Mouse (Mus musculus): ENCODE measurements at regions not wholly inside any gene's neighbourhood (a gene's known extent, or its start where the extent isn't known, plus 50 kb on each side); places are given as distances from the start of the nearest gene placed in this dataset.

DNA sequence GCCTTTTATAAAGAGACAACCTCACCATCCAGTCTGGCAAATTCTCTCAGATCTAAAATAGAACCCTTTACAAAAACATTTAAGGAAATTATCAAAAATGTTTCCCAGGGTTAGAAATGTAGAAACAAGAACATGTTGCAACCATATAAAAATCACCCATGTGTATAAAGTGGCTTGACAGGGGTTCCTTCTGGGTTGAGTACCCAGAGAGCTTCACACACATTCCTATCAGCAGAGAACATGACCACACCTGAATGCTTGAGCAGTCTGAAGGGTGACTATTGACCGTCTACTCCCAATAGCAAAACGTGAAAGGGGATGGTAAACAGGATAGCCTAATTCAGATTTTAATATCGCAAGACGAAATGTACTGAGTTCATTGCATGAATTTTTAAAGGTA, 57.8 kb upstream of the Zfand5 start:
- DNase-seq (ENCODE audit: low spot score) (no peak), ATAC-seq (replicated peaks; ENCODE audit: low FRiP score) (no peak)
- no peak overlapping the region for H3K4me3 ChIP-seq (ENCODE audit: low read depth, low read length)
- H3K27me3 ChIP-seq (replicated peaks; ENCODE audit: control insufficient read depth, insufficient read depth, low read length), result no peaks in the 10 kb centered on the region
- H3K27ac ChIP-seq (ENCODE audit: low read depth, low read length), result no peak overlapping the region
- no peak overlapping the region for H3K4me2 ChIP-seq
- H3K9ac ChIP-seq (ENCODE audit: low read depth, low read length), result no peak overlapping the region
- no peaks in the 10 kb centered on the region for H3K36me3 ChIP-seq (ENCODE audit: control insufficient read depth, insufficient read depth, low read length)
- no peaks in the 10 kb centered on the region for H3K4me1 ChIP-seq (replicated peaks; ENCODE audit: control insufficient read depth, insufficient read depth, low read length)
- no peaks in the 10 kb centered on the region for H3K9me3 ChIP-seq (ENCODE audit: control insufficient read depth, low read length)
- WGBS, result 83% methylated on average over 4 of the region's 4 CpGs

DNA sequence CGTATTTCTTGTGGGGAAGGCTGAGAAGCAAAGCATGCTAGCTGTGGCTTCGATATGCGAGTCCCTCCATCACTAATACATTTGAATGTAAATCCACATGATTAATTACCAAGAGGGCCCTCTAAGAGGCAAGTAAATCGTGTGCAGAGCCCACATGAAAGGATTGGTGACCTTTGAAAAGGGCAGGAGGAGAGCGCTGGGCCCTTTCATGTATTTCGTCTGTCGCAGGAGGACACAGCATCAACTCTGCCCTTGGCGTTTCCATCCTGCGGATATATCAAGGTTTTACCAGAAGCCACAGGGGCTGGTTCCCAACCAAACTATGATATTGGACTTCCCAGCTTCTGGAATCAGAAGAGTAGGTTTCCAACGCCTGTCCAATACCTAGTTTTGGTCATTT, 78.6 kb upstream of the Zfand5 start:
- Histone ChIP-seq H3K27me3 (replicated peaks; ENCODE audit: control insufficient read depth, insufficient read depth, low read length) (no peaks in the 10 kb centered on the region), H3K36me3 (ENCODE audit: control insufficient read depth, insufficient read depth, low read length) (no peaks in the 10 kb centered on the region), H3K4me2 (no peak overlapping the region), H3K27ac (ENCODE audit: low read depth, low read length) (no peak overlapping the region), H3K4me3 (ENCODE audit: low read depth, low read length) (no peak overlapping the region), H3K4me1 (replicated peaks; ENCODE audit: control insufficient read depth, insufficient read depth, low read length) (no peaks in the 10 kb centered on the region), H3K9me3 (ENCODE audit: control insufficient read depth, low read length) (no peaks in the 10 kb centered on the region), H3K9ac (ENCODE audit: low read depth, low read length) (no peak overlapping the region)
- WGBS, result 82% methylated on average over 10 of the region's 10 CpGs
- DNase-seq (ENCODE audit: low spot score) (no peak), ATAC-seq (replicated peaks; ENCODE audit: low FRiP score) (no peak)

DNA sequence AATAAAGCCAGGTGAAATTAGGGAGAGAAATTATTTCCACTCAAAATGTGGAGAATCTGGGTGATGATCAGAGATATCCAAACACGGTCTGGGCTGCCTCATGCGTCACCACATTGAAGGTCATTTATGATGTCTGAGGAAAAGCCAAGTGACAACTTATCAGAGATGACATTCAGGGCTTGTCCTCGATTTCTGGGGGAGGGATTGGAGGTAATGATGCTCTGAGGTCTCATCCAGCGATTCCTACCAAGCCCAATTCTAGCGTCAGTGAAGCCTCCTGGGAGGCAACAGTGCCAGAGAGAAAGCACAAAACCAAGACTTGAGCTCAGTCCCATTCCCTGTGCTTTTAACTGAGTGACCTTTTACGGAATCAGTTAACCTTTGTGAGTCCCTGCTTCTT, 79.5 kb upstream of the Zfand5 start:
- no peak for DNase-seq (ENCODE audit: low spot score)
- Histone ChIP-seq H3K36me3 (ENCODE audit: control insufficient read depth, insufficient read depth, low read length) (no peaks in the 10 kb centered on the region), H3K4me3 (ENCODE audit: low read depth, low read length) (no peak overlapping the region), H3K4me1 (replicated peaks; ENCODE audit: control insufficient read depth, insufficient read depth, low read length) (no peaks in the 10 kb centered on the region), H3K9ac (ENCODE audit: low read depth, low read length) (no peak overlapping the region), H3K27me3 (replicated peaks; ENCODE audit: control insufficient read depth, insufficient read depth, low read length) (no peaks in the 10 kb centered on the region), H3K27ac (ENCODE audit: low read depth, low read length) (no peak overlapping the region), H3K9me3 (ENCODE audit: control insufficient read depth, low read length) (no peaks in the 10 kb centered on the region), H3K4me2 (no peak overlapping the region)
- 78% methylated on average over 6 of the region's 6 CpGs for WGBS
- no peak for ATAC-seq (replicated peaks; ENCODE audit: low FRiP score)

DNA sequence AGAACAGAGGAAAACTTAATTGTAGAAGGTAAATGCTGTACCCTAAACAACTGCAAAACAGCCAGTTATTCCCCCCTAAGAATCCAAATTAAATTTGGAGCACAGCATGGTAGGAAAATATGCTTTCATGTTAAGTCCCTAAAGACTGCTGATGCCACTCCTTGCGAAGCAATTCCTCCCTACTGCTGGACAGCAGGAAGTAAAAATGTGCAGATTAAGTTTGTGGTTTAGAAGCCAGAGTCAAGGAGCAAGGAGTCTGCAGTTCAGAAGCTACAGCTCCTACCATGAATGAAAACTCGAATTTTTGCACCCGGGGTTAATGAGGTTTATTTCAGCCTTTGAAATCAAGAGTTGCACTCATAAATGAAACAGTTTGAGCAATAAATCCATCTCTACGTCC, 82.9 kb upstream of the Zfand5 start:
- DNase-seq (ENCODE audit: low spot score) (no peak), ATAC-seq (replicated peaks; ENCODE audit: low FRiP score) (no peak)
- H3K4me2 ChIP-seq, result no peak overlapping the region
- H3K9me3 ChIP-seq (ENCODE audit: control insufficient read depth, low read length), result no peaks in the 10 kb centered on the region
- no peaks in the 10 kb centered on the region for H3K36me3 ChIP-seq (ENCODE audit: control insufficient read depth, insufficient read depth, low read length)
- no peaks in the 10 kb centered on the region for H3K27me3 ChIP-seq (replicated peaks; ENCODE audit: control insufficient read depth, insufficient read depth, low read length)
- H3K4me1 ChIP-seq (replicated peaks; ENCODE audit: control insufficient read depth, insufficient read depth, low read length), result no peaks in the 10 kb centered on the region
- no peak overlapping the region for H3K4me3 ChIP-seq (ENCODE audit: low read depth, low read length)
- H3K27ac ChIP-seq (ENCODE audit: low read depth, low read length), result no peak overlapping the region
- no peak overlapping the region for H3K9ac ChIP-seq (ENCODE audit: low read depth, low read length)
- 49% methylated on average over 4 of the region's 4 CpGs for WGBS

DNA sequence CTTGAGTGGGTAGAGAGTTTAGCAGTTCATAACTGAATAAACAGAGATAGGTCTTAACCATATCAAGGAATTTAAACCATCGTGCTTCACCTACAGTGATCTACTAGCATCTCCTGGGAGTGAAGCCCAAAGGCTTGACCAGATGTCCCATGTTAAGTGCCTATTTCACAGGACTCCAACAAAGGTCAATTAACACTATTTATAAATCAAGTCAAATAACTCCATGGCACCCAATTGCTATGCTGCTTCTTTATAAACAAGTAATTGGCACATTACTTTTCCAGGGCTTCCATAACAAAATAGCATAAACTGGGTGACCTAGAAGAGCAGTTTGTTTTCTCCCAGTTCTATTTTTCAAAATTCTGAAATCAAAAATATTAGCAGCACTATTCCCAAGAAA, 85.4 kb upstream of the Zfand5 start:
- H3K9ac ChIP-seq (ENCODE audit: low read depth, low read length), result no peak overlapping the region
- no peaks in the 10 kb centered on the region for H3K36me3 ChIP-seq (ENCODE audit: control insufficient read depth, insufficient read depth, low read length)
- DNase-seq (ENCODE audit: low spot score), result no peak
- H3K4me1 ChIP-seq (replicated peaks; ENCODE audit: control insufficient read depth, insufficient read depth, low read length), result no peaks in the 10 kb centered on the region
- H3K27me3 ChIP-seq (replicated peaks; ENCODE audit: control insufficient read depth, insufficient read depth, low read length), result no peaks in the 10 kb centered on the region
- H3K4me2 ChIP-seq, result no peak overlapping the region
- no peak for ATAC-seq (replicated peaks; ENCODE audit: low FRiP score)
- H3K27ac ChIP-seq (ENCODE audit: low read depth, low read length), result no peak overlapping the region
- H3K9me3 ChIP-seq (ENCODE audit: control insufficient read depth, low read length), result no peaks in the 10 kb centered on the region
- H3K4me3 ChIP-seq (ENCODE audit: low read depth, low read length), result no peak overlapping the region
- 98% methylated on average over 1 of the region's 1 CpGs for WGBS

DNA sequence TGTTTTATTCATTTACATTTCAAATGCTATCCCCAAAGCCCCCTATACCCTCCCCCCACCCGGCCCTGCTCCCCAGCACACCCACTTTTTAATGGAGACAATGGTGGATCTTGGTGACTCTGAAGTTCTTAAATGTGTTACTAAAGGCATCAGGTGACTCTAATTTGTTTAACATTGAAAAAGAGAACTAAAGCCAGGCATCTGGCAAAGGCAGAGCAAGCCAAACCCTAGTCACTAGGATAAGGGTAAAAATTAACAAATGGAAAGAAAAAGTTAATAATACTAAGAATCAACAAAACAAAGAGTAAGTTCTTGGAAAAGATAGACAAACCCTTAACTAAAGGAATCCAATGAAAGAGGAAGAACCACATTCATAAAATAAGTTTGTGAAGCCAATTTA, 86.1 kb upstream of the Zfand5 start:
- H3K27me3 ChIP-seq (replicated peaks; ENCODE audit: control insufficient read depth, insufficient read depth, low read length), result no peaks in the 10 kb centered on the region
- no peaks in the 10 kb centered on the region for H3K4me1 ChIP-seq (replicated peaks; ENCODE audit: control insufficient read depth, insufficient read depth, low read length)
- DNase-seq (ENCODE audit: low spot score) (no peak), ATAC-seq (replicated peaks; ENCODE audit: low FRiP score) (no peak)
- no peak overlapping the region for H3K4me2 ChIP-seq
- no peak overlapping the region for H3K4me3 ChIP-seq (ENCODE audit: low read depth, low read length)
- no peaks in the 10 kb centered on the region for H3K36me3 ChIP-seq (ENCODE audit: control insufficient read depth, insufficient read depth, low read length)
- H3K27ac ChIP-seq (ENCODE audit: low read depth, low read length), result no peak overlapping the region
- WGBS, result 69% methylated on average over 1 of the region's 1 CpGs
- H3K9me3 ChIP-seq (ENCODE audit: control insufficient read depth, low read length), result no peaks in the 10 kb centered on the region
- no peak overlapping the region for H3K9ac ChIP-seq (ENCODE audit: low read depth, low read length)

DNA sequence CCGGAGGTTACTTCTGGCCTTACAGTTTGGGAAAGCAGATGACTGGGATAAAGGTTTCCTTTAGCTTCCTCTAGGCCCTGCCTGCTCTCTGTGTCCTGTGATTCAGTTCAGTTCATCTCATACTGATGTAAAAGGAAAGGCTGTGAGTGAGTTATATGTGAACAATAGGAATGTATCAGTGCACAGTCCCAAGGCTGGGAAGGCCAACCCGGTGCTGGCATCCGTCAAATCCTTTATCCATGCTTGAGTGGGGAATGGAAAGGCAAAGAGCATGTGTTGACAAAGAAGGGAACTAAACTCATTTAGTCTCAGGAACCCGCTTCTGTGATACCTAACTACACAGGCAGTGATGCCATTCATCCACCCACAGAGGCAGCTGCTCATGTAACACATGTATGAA, 89.0 kb upstream of the Zfand5 start:
- H3K27me3 ChIP-seq (replicated peaks; ENCODE audit: control insufficient read depth, insufficient read depth, low read length), result no peaks in the 10 kb centered on the region
- no peak overlapping the region for H3K9ac ChIP-seq (ENCODE audit: low read depth, low read length)
- H3K36me3 ChIP-seq (ENCODE audit: control insufficient read depth, insufficient read depth, low read length), result no peaks in the 10 kb centered on the region
- ATAC-seq (replicated peaks; ENCODE audit: low FRiP score) (no peak), DNase-seq (ENCODE audit: low spot score) (no peak)
- no peak overlapping the region for H3K4me3 ChIP-seq (ENCODE audit: low read depth, low read length)
- H3K27ac ChIP-seq (ENCODE audit: low read depth, low read length), result no peak overlapping the region
- no peaks in the 10 kb centered on the region for H3K4me1 ChIP-seq (replicated peaks; ENCODE audit: control insufficient read depth, insufficient read depth, low read length)
- 87% methylated on average over 4 of the region's 4 CpGs for WGBS
- H3K9me3 ChIP-seq (ENCODE audit: control insufficient read depth, low read length), result no peaks in the 10 kb centered on the region
- no peak overlapping the region for H3K4me2 ChIP-seq

DNA sequence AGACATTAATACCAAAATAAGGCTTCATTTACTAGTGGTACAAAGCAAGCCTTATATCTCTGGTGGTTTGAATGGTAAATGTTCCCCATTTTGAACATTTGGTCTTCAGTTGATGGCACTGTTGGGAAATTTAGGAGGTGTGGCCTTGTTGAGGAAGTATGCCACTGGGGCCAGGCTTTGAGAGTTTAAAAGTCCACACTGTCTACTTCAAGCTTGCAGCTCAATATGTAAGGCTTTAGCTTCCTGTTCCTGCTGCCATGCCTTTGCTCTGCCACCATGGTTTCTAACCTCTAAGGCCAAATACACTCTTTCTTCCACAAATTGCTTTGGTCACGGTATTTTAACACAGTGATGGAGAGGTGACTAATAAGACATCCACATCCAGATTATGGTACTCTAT, 92.2 kb upstream of the Zfand5 start:
- no peak overlapping the region for H3K27ac ChIP-seq (ENCODE audit: low read depth, low read length)
- ATAC-seq (replicated peaks; ENCODE audit: low FRiP score) (no peak), DNase-seq (ENCODE audit: low spot score) (no peak)
- no peaks in the 10 kb centered on the region for H3K9me3 ChIP-seq (ENCODE audit: control insufficient read depth, low read length)
- no peak overlapping the region for H3K4me3 ChIP-seq (ENCODE audit: low read depth, low read length)
- no peak overlapping the region for H3K4me2 ChIP-seq
- H3K36me3 ChIP-seq (ENCODE audit: control insufficient read depth, insufficient read depth, low read length), result no peaks in the 10 kb centered on the region
- no peak overlapping the region for H3K9ac ChIP-seq (ENCODE audit: low read depth, low read length)
- WGBS, result 82% methylated on average over 1 of the region's 1 CpGs
- no peaks in the 10 kb centered on the region for H3K27me3 ChIP-seq (replicated peaks; ENCODE audit: control insufficient read depth, insufficient read depth, low read length)
- no peaks in the 10 kb centered on the region for H3K4me1 ChIP-seq (replicated peaks; ENCODE audit: control insufficient read depth, insufficient read depth, low read length)

DNA sequence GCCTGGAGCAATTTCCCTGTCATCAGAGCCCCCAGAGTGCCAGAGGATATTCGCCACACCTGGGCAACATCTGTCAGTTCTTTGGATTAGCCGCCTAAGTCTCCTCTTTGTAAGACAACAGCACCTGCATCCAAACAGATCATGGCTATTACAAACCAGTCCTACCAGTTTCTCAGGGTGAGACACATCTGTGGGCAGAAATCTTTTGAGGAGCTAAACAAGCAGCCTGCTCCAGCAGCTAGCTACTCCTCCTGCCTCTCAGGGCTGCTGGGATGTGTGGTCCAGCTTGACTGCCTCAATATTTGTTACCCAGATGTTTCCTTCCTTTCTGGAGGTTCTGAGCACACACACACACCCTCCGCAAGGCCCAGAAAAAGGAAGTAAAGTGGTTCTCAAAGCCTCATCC, 96.6 kb upstream of the Zfand5 start:
- H3K4me1 ChIP-seq (replicated peaks; ENCODE audit: control insufficient read depth, insufficient read depth, low read length), result peaks cover 3% of the 10 kb centered on the region
- H3K27me3 ChIP-seq (replicated peaks; ENCODE audit: control insufficient read depth, insufficient read depth, low read length), result no peaks in the 10 kb centered on the region
- H3K27ac ChIP-seq (ENCODE audit: low read depth, low read length), result no peak overlapping the region
- ATAC-seq (replicated peaks; ENCODE audit: low FRiP score) (no peak), DNase-seq (ENCODE audit: low spot score) (no peak)
- H3K4me2 ChIP-seq, result no peak overlapping the region
- H3K9ac ChIP-seq (ENCODE audit: low read depth, low read length), result no peak overlapping the region
- no peaks in the 10 kb centered on the region for H3K36me3 ChIP-seq (ENCODE audit: control insufficient read depth, insufficient read depth, low read length)
- 72% methylated on average over 3 of the region's 3 CpGs for WGBS
- H3K4me3 ChIP-seq (ENCODE audit: low read depth, low read length), result no peak overlapping the region
- no peaks in the 10 kb centered on the region for H3K9me3 ChIP-seq (ENCODE audit: control insufficient read depth, low read length)

All from liver, embryonic 11.5 days (tissue).